Mouse (Mus musculus) cerebellum, adult 11-12 months (tissue): ENCODE measurements around the gene F2rl1.
"Not testable (repeated sequence)": the region's sequence is repeated elsewhere in the genome, so short reads cannot be mapped to it uniquely, and the experiment has no call there.

Experiments
- DNase-seq: peaks from one replicate; pipeline ENCODE4 v3.0.0; 2022

F2rl1 gene

DNA sequence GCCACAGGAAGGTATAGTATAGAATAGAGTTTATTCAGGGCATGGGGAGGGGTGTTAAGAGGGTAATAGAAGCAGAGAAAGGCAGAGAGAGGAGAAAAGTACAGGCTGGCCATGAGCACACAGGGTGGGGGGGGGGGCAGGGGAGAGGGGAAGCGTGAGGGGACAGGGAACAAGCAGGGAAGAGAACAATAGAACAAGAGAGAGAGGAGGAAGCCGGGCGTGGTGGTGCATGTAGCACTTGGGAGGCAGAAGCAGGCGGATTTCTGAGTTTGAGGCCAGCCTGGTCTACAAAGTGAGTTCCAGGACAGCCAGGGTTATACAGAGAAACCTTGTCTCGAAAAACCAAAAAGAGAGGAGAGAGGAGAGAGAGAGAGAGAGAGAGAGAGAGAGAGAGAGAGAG lies 8.1 kb upstream of the F2rl1 start:
- not testable (repeated sequence) for DNase-seq

DNA sequence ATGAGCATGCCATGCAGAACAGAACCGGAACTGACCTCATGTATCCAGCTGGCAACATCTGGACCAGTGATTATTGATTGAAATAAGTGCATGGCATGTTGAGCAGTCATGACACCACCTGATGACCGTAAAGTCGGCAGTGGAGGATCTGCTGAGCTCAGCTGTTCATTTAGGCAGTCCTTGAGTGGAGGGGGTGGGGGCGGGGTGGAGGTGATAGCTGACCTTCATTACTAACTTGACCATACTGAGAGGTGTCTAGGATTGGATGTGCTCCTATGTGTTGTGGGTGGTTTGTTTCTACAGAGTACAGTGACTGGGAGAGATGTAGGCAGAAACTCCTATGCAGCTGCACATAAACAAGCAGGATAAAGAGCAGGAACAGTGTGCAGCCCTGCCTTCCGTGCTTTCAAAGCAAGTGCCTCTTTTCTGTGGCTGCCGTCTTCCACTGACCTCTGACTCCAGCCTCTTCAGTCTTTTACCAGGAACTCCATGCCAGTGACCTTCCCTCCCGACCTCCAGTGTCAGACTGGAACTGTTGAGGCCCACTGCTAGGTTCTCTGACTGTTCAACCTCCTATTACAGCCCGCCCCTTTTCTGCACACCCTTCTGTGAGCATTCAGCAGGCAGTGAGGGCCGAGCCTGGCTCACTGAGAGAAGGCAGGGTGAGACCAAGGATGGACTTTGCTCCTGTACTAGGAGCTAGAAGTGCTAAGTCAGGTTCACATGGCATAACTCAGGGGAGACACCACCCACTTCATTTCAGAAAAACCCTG lies 6.4 kb upstream of the F2rl1 start:
- no peak for DNase-seq

DNA sequence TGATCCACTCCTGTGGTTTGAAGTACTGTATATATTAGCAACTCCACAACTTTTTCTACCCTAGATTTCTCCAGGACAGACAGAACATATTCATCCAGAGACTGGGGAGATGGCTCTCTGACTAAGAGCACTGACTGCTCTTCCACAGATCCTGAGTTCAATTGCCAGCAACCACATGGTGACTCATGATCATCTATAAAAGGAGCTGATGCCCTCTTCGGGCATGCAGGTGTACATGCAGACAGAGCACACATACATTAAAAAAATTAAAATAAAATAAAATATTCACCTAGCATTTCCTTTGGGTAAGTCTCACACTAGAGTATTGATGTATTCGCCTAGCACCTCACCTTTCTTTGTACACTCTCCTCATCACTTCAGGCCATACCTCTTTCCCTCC lies 4.2 kb upstream of the F2rl1 start:
- DNase-seq: no peak

DNA sequence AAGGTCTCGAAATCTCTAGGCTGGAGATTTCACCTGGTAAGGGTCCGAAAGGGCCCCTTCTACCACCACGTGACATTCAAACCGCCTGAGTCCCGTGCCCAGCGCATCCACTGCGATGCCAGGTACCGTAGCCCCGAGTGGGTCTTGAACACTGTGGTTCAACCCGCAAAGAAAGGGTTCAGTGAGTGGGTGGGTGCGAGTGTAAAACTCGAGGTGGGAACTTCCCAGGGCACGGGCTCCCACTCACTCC lies 678 bp downstream of the F2rl1 start:
- DNase-seq: no peak

DNA sequence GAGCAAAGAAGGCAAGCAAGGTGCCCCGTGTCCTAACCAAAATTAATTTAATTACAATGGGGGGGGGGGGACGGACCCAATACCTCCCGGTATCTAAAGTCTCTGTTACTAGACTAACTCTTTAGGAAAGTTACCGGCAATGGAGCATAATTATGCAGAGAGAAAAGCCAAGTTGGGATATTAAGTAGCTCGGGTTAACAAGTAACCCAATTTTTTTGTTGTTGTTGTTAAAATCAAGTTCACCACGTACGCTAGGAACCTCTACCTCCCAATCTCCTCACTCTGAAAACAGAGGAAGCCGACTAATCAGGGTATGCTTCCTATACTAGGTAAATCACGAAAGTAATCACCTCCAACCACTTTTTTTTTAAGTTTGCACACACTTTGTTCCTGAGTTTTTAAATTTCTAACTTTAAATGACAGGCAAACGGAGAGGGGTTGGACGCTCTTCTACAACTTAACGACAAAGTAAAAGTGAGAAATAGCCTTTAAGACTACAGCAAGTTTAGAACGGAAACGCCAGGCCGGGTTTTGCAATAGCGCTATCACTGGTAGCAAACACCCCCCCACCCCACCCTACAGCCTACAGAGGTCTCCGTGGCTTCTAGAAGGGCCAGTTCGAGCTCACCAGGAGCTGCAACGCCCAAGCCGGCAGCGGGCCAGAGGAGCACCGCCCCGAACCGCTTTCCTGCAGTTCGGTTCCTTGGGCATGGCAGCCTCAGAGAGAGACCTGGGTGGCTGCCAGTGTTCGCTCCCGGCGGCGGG lies 1.2 kb downstream of the F2rl1 start:
- DNase-seq: peak; percentile 4

DNA sequence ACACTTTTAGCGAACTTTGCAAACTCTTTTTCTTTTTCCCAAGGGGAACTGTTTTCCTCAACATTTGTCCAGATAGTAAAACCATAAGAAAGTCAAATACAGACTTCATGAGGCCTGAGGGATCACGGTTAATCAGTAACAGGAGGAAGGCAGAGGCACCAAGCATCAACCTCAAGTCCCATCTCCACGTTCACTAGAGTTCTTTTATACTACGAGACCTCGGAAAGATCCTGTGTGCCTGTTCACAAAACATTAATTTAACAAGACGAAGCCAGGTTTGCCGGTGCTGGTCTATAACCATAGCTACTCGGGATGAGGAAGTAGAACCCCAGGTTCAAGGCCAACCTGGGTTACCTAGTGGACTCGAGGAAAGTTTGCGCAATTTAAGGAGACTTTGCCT lies 2.9 kb downstream of the F2rl1 start:
- DNase-seq: no peak

DNA sequence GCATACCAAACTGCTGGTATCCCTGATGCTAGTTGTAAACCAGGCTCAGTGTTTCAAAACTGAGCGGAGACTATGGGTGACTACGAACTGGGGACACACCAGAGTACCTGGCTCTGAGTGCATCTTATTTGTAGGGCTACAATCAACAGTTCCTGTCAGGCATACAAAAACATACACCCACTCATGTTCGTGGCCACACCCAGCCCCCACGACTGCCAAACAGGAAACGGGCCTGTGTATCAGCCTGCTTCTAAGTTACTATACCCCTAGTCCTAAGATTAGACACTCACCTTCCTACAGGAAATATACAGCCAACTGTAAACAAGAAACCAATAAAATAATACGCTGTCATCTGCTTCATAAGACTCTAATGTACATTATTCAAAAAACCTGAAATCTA lies 4.0 kb downstream of the F2rl1 start:
- no peak for DNase-seq

DNA sequence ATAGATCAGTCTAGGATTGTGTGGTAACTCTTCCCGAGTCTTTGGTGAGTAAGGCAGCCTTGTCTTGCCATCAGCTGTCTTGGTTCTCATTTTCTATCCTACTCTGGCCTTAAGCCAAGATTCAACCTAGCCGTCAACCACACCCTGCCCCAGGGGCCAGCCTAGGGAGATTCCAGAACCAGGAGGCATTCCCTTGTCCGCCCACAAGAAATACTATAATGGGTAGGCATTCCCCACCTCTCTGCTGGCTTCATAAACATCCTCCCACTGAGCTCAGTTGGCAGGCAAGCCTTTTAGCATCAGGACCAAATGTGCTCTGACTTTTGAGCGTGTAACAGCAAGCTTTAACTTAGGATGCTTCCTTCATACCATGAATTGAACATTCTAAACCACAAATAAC lies 10.3 kb downstream of the F2rl1 start:
- DNase-seq: no peak

DNA sequence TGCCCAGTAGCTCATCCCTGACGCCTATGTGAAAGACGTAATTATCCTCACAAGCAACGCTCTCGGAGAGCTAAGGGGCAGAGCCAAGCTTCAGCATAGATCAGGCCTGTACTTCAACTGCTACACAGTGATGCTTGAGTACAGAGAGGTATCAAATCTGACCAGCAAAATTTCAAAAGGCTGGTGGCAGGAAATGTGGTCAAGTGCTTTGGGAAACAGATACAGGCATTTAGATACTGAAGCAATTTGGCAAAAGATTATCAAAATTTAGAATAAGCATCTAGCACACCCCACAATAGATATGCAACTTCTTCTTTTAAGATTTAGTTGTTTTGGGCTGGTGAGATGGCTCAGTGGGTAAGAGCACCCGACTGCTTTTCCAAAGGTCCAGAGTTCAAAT lies 15.0 kb downstream of the F2rl1 start:
- DNase-seq: no peak

DNA sequence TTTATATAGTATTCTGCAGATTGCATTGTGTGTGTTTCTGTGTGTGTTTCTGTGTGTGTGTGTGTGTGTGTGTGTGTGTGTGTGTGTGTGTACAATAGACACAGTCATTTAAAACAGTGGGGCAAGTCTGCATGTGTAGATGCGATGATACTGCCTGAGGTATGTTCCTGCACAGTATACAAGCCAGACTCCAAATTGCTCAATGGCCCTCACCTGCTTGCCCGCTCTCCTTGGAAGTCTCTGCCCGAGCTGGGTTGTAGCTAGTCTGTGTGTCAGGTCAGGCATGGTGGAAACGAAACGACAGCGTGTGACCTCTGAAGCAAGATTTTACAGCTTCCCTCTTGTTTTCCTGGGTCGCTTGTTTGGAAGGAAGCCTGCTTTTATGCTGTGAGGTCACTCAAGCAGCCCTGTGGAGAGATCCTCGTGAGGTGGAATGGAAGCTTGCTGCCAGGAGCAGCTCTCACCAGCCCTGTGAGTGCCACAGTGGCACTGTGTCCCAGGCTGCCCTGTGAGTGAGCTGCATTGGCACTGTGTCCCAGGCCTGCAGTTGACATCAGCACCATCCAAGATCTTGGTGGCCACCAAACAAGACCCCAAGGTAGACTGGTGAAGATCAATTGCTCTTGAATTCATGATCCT lies 21.6 kb downstream of the F2rl1 start:
- DNase-seq: no peak

DNA sequence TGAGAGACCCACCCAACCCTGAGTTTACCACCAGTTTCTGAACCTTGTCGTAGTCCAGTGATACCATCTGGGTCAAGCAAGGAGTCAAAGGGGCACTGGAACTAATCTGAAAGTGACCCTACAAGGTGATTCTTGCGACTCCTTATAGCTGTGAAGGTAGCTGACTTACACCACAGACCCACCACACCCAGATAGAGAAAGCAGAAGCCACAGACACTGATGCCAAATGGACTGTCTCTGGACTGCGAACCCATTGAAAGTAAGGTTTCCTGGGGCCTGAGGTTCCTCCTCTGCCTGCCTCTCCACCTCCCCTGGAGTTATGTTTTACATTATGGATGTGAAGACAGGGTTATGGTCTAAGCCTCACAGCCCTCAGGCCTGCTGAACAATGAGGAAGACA lies 28.4 kb downstream of the F2rl1 start:
- DNase-seq: no peak

DNA sequence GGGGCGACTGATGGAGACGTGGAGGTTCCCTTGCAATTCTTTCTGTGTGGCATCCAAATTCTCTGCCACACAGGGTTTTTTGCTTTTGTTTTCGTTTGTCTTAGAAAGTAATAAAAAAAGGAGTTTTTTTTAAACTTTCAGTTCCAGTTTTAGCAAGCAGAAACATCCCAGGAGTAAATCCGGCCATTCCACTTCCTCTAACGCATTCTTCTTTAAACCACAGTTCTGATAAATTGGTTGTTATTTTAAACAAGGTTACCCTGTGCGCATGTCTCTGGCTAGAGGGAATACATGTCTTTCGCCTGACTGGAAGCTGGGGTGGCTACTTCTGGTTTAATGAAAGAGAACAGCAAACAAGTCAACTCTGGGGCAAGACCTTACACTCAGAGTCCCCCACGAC lies 30.2 kb downstream of the F2rl1 start:
- no peak for DNase-seq

DNA sequence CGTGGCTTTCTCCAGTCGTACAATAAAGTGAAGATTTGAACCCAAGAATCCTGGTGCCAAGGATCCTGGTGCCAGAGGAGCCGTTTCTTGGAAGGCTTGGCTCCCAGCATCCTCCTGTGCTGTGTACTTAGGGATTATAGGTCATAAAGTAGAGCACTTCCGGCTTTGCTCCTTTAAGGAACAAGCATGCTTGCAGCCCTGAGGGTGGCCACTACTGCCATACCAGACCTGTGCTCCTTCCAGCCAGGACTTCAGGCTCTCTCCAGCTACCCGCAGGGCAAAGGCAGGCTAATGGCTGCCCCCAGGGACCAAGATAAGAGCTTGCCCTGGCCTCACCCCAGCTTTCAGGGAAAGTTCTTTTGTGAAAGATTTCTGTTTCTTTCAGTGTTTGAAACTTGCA lies 31.7 kb downstream of the F2rl1 start:
- DNase-seq: no peak

DNA sequence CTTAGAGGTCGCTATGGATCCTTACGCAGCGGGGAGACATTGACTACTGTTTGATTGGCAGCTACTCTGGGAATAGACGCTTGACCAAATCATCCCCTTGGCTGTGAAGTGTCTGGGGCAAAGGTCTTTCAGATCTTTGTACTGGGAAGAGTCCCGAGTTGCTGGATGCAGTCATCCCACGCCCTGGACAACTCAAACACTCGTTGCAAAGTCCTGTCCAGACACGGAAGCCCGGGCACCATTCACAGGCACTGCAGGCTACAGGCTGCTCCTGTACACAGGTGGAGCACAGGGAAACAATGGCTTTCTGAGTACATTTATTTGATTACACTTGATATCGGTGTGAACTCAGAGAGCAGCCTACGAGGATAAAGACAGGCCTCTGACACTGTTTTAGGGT lies 33.7 kb downstream of the F2rl1 start:
- DNase-seq: no peak

DNA sequence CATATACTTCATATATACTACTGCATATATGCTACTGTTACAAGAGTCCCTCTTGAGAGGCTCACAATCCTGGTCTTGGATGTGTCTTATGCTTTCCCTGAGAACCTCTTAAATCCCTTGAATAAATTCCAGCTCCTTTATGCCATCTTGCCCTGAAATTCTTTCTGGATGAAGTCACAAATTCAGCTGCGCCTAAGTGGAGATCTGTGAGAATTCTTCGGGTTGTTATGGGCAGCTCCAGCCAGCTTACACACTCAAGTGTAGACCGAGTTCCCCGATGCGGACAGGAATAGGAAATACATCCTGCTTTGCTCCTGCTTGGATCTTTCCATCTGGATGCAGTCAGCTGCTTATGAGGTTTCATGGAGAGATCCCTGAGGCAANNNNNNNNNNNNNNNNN lies 40.4 kb downstream of the F2rl1 start:
- DNase-seq: no peak

DNA sequence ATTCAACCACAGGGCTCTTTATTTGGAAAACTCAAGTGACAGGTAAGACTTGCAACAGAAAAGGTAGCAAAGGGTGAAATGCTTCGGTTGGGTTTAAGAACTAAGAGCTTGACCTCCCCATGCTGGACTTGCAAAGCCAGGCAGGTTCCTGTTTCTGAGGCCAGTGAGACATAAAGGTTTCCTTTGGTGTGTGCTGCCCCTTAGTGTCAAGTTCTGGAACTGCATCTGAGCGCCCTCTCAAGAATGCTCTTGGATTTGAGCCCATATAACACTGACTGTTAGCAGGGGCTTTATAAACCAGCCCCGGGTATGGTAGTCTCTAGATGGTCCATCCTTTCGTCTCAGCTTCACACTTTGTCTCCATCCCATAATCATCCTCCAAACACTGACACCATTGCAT lies 43.6 kb downstream of the F2rl1 start:
- DNase-seq: peak; percentile 19

DNA sequence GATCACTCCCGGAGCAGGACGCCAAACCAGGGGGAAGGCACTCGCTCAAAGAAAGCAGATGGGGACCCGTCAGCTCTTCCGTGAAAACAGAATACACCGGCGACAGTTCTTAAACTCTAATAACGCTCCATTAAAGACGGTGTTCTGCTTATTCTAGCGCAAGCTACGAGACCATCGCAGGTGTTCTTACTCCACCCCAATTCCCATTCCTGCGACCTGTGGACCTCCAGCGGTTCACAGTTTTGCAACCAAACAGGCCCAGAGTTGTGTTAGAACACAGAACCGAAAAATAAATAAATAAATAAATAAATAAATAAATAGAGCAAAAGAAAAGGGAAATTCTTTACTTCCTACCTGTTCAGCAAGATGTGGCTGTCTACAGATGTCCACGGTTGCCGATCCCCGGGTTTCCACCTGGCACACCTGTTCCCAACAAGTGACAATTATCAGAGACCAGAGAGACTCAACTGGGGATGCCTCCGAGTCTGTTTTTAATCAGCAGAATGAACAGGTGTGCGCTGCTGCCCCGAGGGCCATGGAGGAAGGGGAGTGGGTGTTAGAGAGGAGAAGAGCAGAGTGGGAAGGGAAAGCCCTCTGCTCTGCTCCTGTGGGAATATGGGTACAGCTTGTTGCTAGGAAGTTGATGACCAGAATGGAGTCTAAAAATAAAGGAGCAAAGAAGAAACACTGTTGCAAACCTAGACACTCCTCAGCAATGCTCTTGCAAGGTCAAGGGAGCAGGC lies 46.2 kb downstream of the F2rl1 start, which contains the start of gene S100z:
S100z (minus strand) TSS at position 51 of the 743 bp plus-strand sequence.
- no peak for DNase-seq

DNA sequence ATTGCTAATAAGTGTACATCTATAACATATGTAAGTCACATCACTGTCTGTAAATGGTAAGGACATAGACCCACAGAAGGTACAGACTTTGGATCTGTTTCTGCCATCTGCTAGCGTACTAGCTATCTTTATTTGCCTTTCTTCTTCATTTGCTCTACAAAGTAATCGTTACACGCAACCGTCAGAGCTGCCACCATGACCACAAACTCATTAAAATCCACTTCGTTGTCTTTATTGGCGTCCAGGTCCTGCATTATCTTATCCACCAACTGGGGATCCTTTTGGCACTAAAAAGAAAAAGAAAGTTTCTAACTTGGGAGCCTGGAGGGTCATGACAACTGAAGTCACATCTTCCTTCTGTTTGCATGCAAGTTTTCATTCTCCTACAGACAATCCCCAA lies 47.9 kb downstream of the F2rl1 start:
- DNase-seq: no peak

DNA sequence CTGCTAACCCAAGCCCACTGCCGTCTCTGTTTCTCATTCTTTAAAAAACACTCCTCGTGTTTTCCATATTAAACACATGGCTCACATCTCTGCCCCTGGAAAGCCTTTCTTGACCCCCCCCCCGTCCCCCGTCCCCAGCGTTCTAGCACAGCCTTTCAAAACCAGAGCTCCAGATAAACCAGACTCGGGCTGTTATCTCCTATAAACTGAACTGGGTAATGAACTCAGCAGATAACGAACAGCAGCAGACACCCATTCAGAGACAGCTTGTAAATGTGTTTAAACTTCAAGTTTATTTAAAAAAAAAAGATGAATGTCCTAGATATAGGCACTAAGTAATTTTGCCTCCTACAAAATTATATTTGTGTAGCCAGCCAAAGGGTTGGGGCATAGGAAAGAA lies 49.9 kb downstream of the F2rl1 start:
- DNase-seq: no peak

DNA sequence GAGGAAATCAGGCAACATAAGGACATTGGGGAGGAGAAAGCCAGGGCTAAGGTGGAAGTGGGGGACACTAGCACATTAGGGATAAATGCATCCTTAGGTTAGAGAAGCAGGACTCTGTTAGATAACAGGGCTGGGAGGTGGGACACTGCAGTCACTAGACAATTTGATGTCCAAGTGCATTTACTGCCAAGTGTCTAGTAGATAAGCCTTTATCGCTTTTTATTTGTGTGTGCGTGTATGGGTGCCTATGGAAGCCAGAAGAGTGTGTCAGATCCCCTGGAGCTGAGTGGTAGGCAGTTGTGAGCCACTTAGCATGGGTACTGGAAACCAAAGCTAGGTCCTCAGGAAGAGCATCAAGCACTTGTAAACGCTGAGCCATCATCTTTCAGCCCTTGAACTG lies 50.7 kb downstream of the F2rl1 start:
- DNase-seq: no peak

DNA sequence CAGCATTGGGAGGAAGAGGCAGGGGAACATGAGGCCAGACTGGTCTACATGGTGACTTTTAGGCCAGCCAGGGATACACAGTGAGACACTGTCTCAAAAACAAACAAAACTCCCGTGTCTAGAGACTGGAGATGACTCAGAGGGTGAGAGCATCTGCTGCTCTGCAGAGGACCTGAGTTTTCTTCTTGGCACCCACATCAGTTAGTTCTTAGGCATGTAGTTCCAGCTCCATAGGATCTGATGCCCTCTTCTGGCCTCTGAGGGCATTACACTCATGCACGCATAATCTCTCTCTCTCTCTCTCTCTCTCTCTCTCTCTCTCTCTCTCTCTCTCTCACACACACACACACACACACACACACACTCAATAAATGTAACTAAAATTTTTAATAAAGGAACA lies 54.1 kb downstream of the F2rl1 start:
- DNase-seq: no peak
